Mouse (Mus musculus): ENCODE data around the gene Rnf150.

The Rnf150 gene

GRCm38 (mm10) chr8:82863041-82863744 lies at the start of gene Rnf150:
Rnf150 (plus strand) TSS chr8:82863356.
- POLR2A ChIA-PET = interaction anchor here in 3 of 4 experiments (0.5 to 1.2 kb wide), 5 partner anchors 216 to 467 kb away, joined by 3 to 5 read pairs (median 4); partner anchors contain the start of gene Tbc1d9 (in 1 of the 3)
- CTCF ChIA-PET = interaction anchor here (0.5 to 1.3 kb wide), 25 partner anchors 113 to 1521 kb away, joined by 3 to 8 read pairs (median 3); partner anchors contain the start of gene Inpp4b (in 1 of the 4)

- ChIA-PET POLR2A (no interaction called here), CTCF (no interaction called here)
Observed at GRCm38 (mm10) chr8:82826135-82827046, 36.8 kb upstream of the Rnf150 start.

- CTCF ChIA-PET = interaction anchor here in 1 of 4 experiments (1.0 kb wide), 1 partner anchor 488 kb away, joined by 3 read pairs; no protein-coding TSS in a partner anchor
Observed at GRCm38 (mm10) chr8:82840415-82840814, 22.7 kb upstream of the Rnf150 start.

GRCm38 (mm10) chr8:82840963-82841362 lies 22.2 kb upstream of the Rnf150 start:
- POLR2A ChIA-PET = no interaction called here
- CTCF ChIA-PET = interaction anchor here in 3 of 4 experiments (0.7 to 1.0 kb wide), 6 partner anchors 15 to 490 kb away, joined by 3 to 6 read pairs (median 4); no protein-coding TSS in a partner anchor

More at GRCm38 (mm10) chr8:82840415-82840814, 22.7 kb upstream of the Rnf150 start:
- POLR2A ChIA-PET = no interaction called here

- CTCF ChIA-PET = interaction anchor here (0.6 to 1.0 kb wide), 9 partner anchors 14 to 1492 kb away, joined by 3 to 6 read pairs (median 4); no protein-coding TSS in a partner anchor
- POLR2A ChIA-PET = no interaction called here
Observed at GRCm38 (mm10) chr8:82841520-82842142, 21.5 kb upstream of the Rnf150 start.

- CTCF ChIA-PET = no interaction called here
- POLR2A ChIA-PET = no interaction called here
Observed at GRCm38 (mm10) chr8:82843697-82844096, 19.5 kb upstream of the Rnf150 start.

GRCm38 (mm10) chr8:82844413-82844812 lies 18.7 kb upstream of the Rnf150 start:
- ChIA-PET POLR2A (no interaction called here), CTCF (no interaction called here)

- ChIA-PET POLR2A (no interaction called here), CTCF (no interaction called here)
Observed at GRCm38 (mm10) chr8:82846098-82846497, 17.1 kb upstream of the Rnf150 start.

- ChIA-PET POLR2A (no interaction called here), CTCF (no interaction called here)
Observed at GRCm38 (mm10) chr8:82846730-82847129, 16.4 kb upstream of the Rnf150 start.

- CTCF ChIA-PET = no interaction called here
- POLR2A ChIA-PET = interaction anchor here in 1 of 4 experiments (0.8 kb wide), 1 partner anchor 306 kb away, joined by 3 read pairs; the partner anchor contains the start of gene Tbc1d9
Observed at GRCm38 (mm10) chr8:82858541-82859342, 4.4 kb upstream of the Rnf150 start.

- ChIA-PET CTCF (no interaction called here), POLR2A (no interaction called here)
Observed at GRCm38 (mm10) chr8:82859343-82859620, 3.9 kb upstream of the Rnf150 start.

- POLR2A ChIA-PET = interaction anchor here in 1 of 4 experiments (1.2 kb wide), 1 partner anchor 301 kb away, joined by 4 read pairs; the partner anchor contains the start of gene Tbc1d9
- CTCF ChIA-PET = interaction anchor here (0.6 to 1.3 kb wide), 18 partner anchors 112 to 590 kb away, joined by 3 to 8 read pairs (median 3); no protein-coding TSS in a partner anchor
Observed at GRCm38 (mm10) chr8:82863745-82864520, 777 bp downstream of the Rnf150 start.

GRCm38 (mm10) chr8:82864521-82864818 lies 1.3 kb downstream of the Rnf150 start:
- ChIA-PET POLR2A (no interaction called here), CTCF (no interaction called here)

GRCm38 (mm10) chr8:82865239-82865638 lies 2.1 kb downstream of the Rnf150 start:
- POLR2A ChIA-PET = no interaction called here

GRCm38 (mm10) chr8:82866251-82866650 lies 3.1 kb downstream of the Rnf150 start:
- POLR2A ChIA-PET = no interaction called here
- CTCF ChIA-PET = no interaction called here

More at GRCm38 (mm10) chr8:82865239-82865638, 2.1 kb downstream of the Rnf150 start:
- CTCF ChIA-PET = no interaction called here

GRCm38 (mm10) chr8:82870840-82871490 lies 7.8 kb downstream of the Rnf150 start:
- POLR2A ChIA-PET = no interaction called here

GRCm38 (mm10) chr8:82871986-82872385 lies 8.8 kb downstream of the Rnf150 start:
- ChIA-PET POLR2A (no interaction called here), CTCF (no interaction called here)

More at GRCm38 (mm10) chr8:82870840-82871490, 7.8 kb downstream of the Rnf150 start:
- CTCF ChIA-PET = no interaction called here

- ChIA-PET CTCF (no interaction called here), POLR2A (no interaction called here)
Observed at GRCm38 (mm10) chr8:82874102-82874501, 10.9 kb downstream of the Rnf150 start.
